Mouse (Mus musculus): ENCODE results near the gene Gm20830. TPM values are rescaled to one million over a fixed set of nuclear protein-coding genes. Genes with fewer than 3 reads are reported as not detected.

Gene Gm20830
- not detected for polyA plus RNA-seq (2017; shearing (Covaris generic))

DNA sequence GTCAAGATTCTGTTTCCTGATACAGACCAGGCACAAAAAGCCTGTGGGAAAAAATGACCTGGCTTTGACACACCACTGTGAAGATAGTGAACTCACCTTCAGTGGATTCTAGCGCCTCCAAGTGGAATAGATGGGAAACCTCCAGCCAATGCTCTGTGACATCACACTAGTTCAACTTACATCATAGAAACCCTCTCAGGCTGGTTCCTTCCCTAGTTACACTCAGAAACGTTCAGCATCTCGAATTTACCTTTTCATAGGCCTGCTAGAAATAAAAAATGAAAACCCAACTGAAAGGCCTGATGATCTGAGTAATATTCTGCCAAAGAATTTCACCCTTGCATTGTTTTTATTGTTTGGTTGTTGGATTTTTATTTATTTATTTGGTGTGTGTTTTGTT lies at the start of gene Gm20830:
TSS of gene Gm20830 (minus strand) at position 101 of the 400 bp plus-strand sequence.

Other genes starting within 250 kb of the Gm20830 start
- gene Gm21719, start 235.4 kb downstream of the Gm20830 start, polyA plus RNA-seq (2017; shearing (Covaris generic)), result not detected